Mouse (Mus musculus): Measurements from ENCODE around the gene Mis18bp1. TPM values are rescaled to one million over a fixed set of nuclear protein-coding genes. Genes with fewer than 3 reads are reported as not detected.
"Not testable (repeated sequence)": the region's sequence is repeated elsewhere in the genome, so short reads cannot be mapped to it uniquely, and the experiment has no call there.

Gene Mis18bp1
- polyA plus RNA-seq, 1 experiment from 2014 or later, result 8.2 TPM

DNA sequence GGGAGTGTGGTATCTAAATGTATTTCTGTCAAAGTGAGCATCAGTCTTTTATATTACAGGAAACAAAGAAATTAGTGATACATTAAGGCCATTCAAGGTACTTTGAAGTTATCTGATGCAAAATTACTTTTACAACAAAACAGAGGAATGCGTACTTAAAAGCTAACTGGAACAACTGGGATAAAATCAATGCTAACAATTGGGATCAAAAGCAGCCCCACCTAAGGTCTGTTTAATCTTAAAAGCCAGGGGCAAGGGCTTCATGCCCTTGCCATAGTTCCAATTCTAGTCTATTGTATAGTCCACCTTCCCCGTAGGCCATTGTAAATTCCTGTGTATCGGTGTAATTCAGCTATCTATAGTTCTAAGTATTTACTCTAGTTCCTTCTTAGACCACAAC, 57.4 kb downstream of the Mis18bp1 start:
- not testable (repeated sequence) for H3K9me3 ChIP-seq; H3K4me2 ChIP-seq; H3K36me3 ChIP-seq (replicated peaks); H3K27ac ChIP-seq; H3K27me3 ChIP-seq (replicated peaks); H3K4me1 ChIP-seq; ATAC-seq (replicated peaks); H3K4me3 ChIP-seq; H3K9ac ChIP-seq
- WGBS, result 94% methylated on average over 3 of the region's 3 CpGs

DNA sequence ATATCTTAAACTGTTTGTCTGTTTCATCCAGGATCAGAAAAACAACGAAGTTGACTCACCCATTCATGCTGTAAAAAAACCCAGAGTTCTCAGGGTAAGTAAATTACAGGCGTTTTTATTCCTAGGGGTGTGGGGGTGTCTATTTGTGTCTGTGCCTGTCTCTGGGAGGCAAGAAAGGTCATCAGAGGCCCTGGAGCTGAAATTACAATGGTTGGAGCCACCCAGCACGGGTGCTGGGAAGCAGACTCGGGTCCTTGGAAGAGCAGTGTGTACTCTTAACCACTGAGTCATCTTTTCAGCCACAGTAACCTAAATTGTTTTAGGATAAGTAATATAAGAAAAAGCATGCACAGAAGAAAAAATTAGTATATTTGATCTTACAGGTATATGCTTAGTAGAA, 58.5 kb downstream of the Mis18bp1 start:
- no peak for ATAC-seq (replicated peaks)
- H3K9ac ChIP-seq, result no peak overlapping the region
- no peaks in the 10 kb centered on the region for H3K27me3 ChIP-seq (replicated peaks)
- 93% methylated on average over 4 of the region's 4 CpGs for WGBS
- no peaks in the 10 kb centered on the region for H3K4me1 ChIP-seq
- H3K4me2 ChIP-seq, result no peak overlapping the region
- H3K36me3 ChIP-seq (replicated peaks), result peaks cover 4% of the 10 kb centered on the region; the same call in 1 of the 2 replicates
- H3K27ac ChIP-seq, result no peak overlapping the region
- H3K9me3 ChIP-seq, result no peaks in the 10 kb centered on the region
- no peak overlapping the region for H3K4me3 ChIP-seq

GRCm38 (mm10) chr12:65112811-65113210, 59.6 kb downstream of the Mis18bp1 start:
- Histone ChIP-seq H3K27me3 (replicated peaks) (no peaks in the 10 kb centered on the region), H3K4me3 (no peak overlapping the region), H3K9me3 (no peaks in the 10 kb centered on the region), H3K36me3 (replicated peaks) (peaks cover 4% of the 10 kb centered on the region; the same call in 1 of the 2 replicates), H3K4me2 (no peak overlapping the region), H3K9ac (no peak overlapping the region), H3K4me1 (no peaks in the 10 kb centered on the region), H3K27ac (no peak overlapping the region)
- no peak for ATAC-seq (replicated peaks)
- 93% methylated on average over 1 of the region's 1 CpGs for WGBS

- no peak overlapping the region for H3K9ac ChIP-seq
- H3K4me3 ChIP-seq, result no peak overlapping the region
- WGBS, result 94% methylated on average over 3 of the region's 3 CpGs
- no peaks in the 10 kb centered on the region for H3K4me1 ChIP-seq
- ATAC-seq (replicated peaks), result no peak
- H3K9me3 ChIP-seq, result no peaks in the 10 kb centered on the region
- H3K4me2 ChIP-seq, result no peak overlapping the region
- peaks cover 7% of the 10 kb centered on the region; the same call in 1 of the 2 replicates for H3K36me3 ChIP-seq (replicated peaks)
- no peak overlapping the region for H3K27ac ChIP-seq
- H3K27me3 ChIP-seq (replicated peaks), result no peaks in the 10 kb centered on the region
Observed at GRCm38 (mm10) chr12:65111503-65111902, 60.9 kb downstream of the Mis18bp1 start.

DNA sequence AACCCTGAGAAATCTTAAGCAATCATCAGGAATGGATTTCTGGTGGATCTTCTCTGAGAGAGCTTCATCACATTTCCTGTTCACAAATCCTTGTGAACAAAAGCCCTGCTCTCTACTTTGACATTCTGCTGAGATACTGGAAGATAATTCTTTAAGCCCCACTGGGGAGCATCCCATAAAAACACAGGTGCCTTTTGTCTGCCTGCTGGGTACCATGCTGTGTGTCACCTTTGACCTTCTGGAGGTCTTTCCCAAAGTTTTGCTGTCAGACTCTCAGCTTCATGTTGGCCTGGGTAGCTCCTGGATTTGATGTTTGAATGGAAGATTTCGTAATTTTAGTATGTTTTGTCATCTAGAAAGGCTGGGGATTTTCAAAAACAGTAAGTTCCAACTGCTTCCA, 63.7 kb downstream of the Mis18bp1 start:
- H3K36me3 ChIP-seq (replicated peaks), result peaks cover 22% of the 10 kb centered on the region; the same call in 1 of the 2 replicates
- no peak overlapping the region for H3K27ac ChIP-seq
- H3K27me3 ChIP-seq (replicated peaks), result no peaks in the 10 kb centered on the region
- no peak for ATAC-seq (replicated peaks)
- WGBS, result 81% methylated on average over 1 of the region's 1 CpGs
- no peaks in the 10 kb centered on the region for H3K9me3 ChIP-seq
- no peak overlapping the region for H3K4me3 ChIP-seq
- H3K9ac ChIP-seq, result no peak overlapping the region
- no peak overlapping the region for H3K4me2 ChIP-seq
- no peaks in the 10 kb centered on the region for H3K4me1 ChIP-seq

Other genes with a start within 250 kb of the Mis18bp1 start
- 27.2 and 27.7 TPM in 2 replicates for gene Klhl28, start 207.1 kb downstream of the Mis18bp1 start, polyA plus RNA-seq (2015; fragmentation: Nextera tagmentation; extraction: Ambion mirVana)
- 19.1 and 25.4 TPM in 2 replicates for gene Togaram1, start 206.8 kb downstream of the Mis18bp1 start, polyA plus RNA-seq (2015; fragmentation: Nextera tagmentation; extraction: Ambion mirVana)
- 49.8 and 52.2 TPM in 2 replicates for gene Prpf39, start 136.3 kb downstream of the Mis18bp1 start, polyA plus RNA-seq (2015; fragmentation: Nextera tagmentation; extraction: Ambion mirVana)
- gene Fkbp3, start 98.6 kb downstream of the Mis18bp1 start, polyA plus RNA-seq (2015; fragmentation: Nextera tagmentation; extraction: Ambion mirVana), result 353 and 367 TPM in 2 replicates
- 6.0 and 7.9 TPM in 2 replicates for gene Fancm, start 97.0 kb downstream of the Mis18bp1 start, polyA plus RNA-seq (2015; fragmentation: Nextera tagmentation; extraction: Ambion mirVana)
- gene Wdr20rt, start 52.9 kb upstream of the Mis18bp1 start, polyA plus RNA-seq (2015; fragmentation: Nextera tagmentation; extraction: Ambion mirVana), result not detected in 2 replicates